Mouse (Mus musculus): Measurements from ENCODE around the gene Nadk. TPM values are rescaled to one million over a fixed set of nuclear protein-coding genes. Genes with fewer than 3 reads are reported as not detected.
A peak's percentile ranks its signal among the peaks of the same experiment; 100 is the strongest.

Gene Nadk
- total and polyA plus RNA-seq, 3 experiments: 28.4 to 42.0 (median 33.2) TPM

- no peak overlapping the region for H3K27ac ChIP-seq
- DNase-seq: no peak
- H3K79me2 ChIP-seq (replicated peaks; ENCODE audit: control insufficient read depth, insufficient read depth, low read length): no peaks in the 10 kb centered on the region
- intact Hi-C loops (cut with DNase I): no loop called here
- no peaks in the 10 kb centered on the region for H3K4me1 ChIP-seq (ENCODE audit: control insufficient read depth, insufficient read depth, low read length)
- H3K9ac ChIP-seq (ENCODE audit: low read depth, low read length): no peak overlapping the region
- H3K27me3 ChIP-seq (ENCODE audit: control insufficient read depth, insufficient read depth, low read length): no peaks in the 10 kb centered on the region
- H3K36me3 ChIP-seq (ENCODE audit: control insufficient read depth, insufficient read depth, low read length): peaks cover 3% of the 10 kb centered on the region; the same call in 1 of the 2 replicates
- TF ChIP-seq POLR2A (IDR thresholded peaks at IDR 0.05; ENCODE audit: insufficient read depth, low read depth, low read length) (no peak), EP300 (IDR thresholded peaks at IDR 0.05; ENCODE audit: insufficient read depth, low read depth, low read length) (no peak), CTCF (IDR thresholded peaks at IDR 0.05) (no peak)
- 90% methylated on average over 4 of the region's 4 CpGs for WGBS
- no peak overlapping the region for H3K4me3 ChIP-seq
These were observed 43.0 kb downstream of the Nadk start for GRCm38 (mm10) chr4:155605132-155605531.

- 86% methylated on average over 2 of the region's 2 CpGs for WGBS
- peaks cover 3% of the 10 kb centered on the region; the same call in 1 of the 2 replicates for H3K36me3 ChIP-seq (ENCODE audit: control insufficient read depth, insufficient read depth, low read length)
- H3K4me1 ChIP-seq (ENCODE audit: control insufficient read depth, insufficient read depth, low read length): no peaks in the 10 kb centered on the region
- no peak for DNase-seq
- no peak overlapping the region for H3K27ac ChIP-seq
- intact Hi-C loops (cut with DNase I): no loop called here
- no peaks in the 10 kb centered on the region for H3K79me2 ChIP-seq (replicated peaks; ENCODE audit: control insufficient read depth, insufficient read depth, low read length)
- TF ChIP-seq CTCF (IDR thresholded peaks at IDR 0.05): no peak
- TF ChIP-seq POLR2A (IDR thresholded peaks at IDR 0.05; ENCODE audit: insufficient read depth, low read depth, low read length): no peak
- no peak for TF ChIP-seq EP300 (IDR thresholded peaks at IDR 0.05; ENCODE audit: insufficient read depth, low read depth, low read length)
- no peaks in the 10 kb centered on the region for H3K27me3 ChIP-seq (ENCODE audit: control insufficient read depth, insufficient read depth, low read length)
- H3K4me3 ChIP-seq: no peak overlapping the region
- no peak overlapping the region for H3K9ac ChIP-seq (ENCODE audit: low read depth, low read length)
These were observed 44.6 kb downstream of the Nadk start for GRCm38 (mm10) chr4:155606825-155607224.

- TF ChIP-seq POLR2A (IDR thresholded peaks at IDR 0.05; ENCODE audit: insufficient read depth, low read depth, low read length) (no peak), CTCF (IDR thresholded peaks at IDR 0.05) (no peak), EP300 (IDR thresholded peaks at IDR 0.05; ENCODE audit: insufficient read depth, low read depth, low read length) (no peak)
- WGBS: 88% methylated on average over 3 of the region's 3 CpGs
- Histone ChIP-seq H3K36me3 (ENCODE audit: control insufficient read depth, insufficient read depth, low read length) (0 out of 2 replicates have a peak, but pooled peaks cover 2% of the 10 kb centered on the region), H3K27me3 (ENCODE audit: control insufficient read depth, insufficient read depth, low read length) (no peaks in the 10 kb centered on the region), H3K4me3 (no peak overlapping the region), H3K27ac (no peak overlapping the region), H3K4me1 (ENCODE audit: control insufficient read depth, insufficient read depth, low read length) (no peaks in the 10 kb centered on the region), H3K79me2 (replicated peaks; ENCODE audit: control insufficient read depth, insufficient read depth, low read length) (no peaks in the 10 kb centered on the region), H3K9ac (ENCODE audit: low read depth, low read length) (no peak overlapping the region)
- DNase-seq: no peak
- intact Hi-C loops (cut with DNase I): no loop called here
These were observed 49.7 kb downstream of the Nadk start for GRCm38 (mm10) chr4:155611860-155612259.

- no peak overlapping the region for H3K27ac ChIP-seq
- TF ChIP-seq POLR2A (IDR thresholded peaks at IDR 0.05; ENCODE audit: insufficient read depth, low read depth, low read length): no peak
- no peak for TF ChIP-seq CTCF (IDR thresholded peaks at IDR 0.05)
- no peak for TF ChIP-seq EP300 (IDR thresholded peaks at IDR 0.05; ENCODE audit: insufficient read depth, low read depth, low read length)
- H3K36me3 ChIP-seq (ENCODE audit: control insufficient read depth, insufficient read depth, low read length): 0 out of 2 replicates have a peak, but pooled peaks cover 2% of the 10 kb centered on the region
- no peaks in the 10 kb centered on the region for H3K79me2 ChIP-seq (replicated peaks; ENCODE audit: control insufficient read depth, insufficient read depth, low read length)
- no peak for DNase-seq
- no peaks in the 10 kb centered on the region for H3K4me1 ChIP-seq (ENCODE audit: control insufficient read depth, insufficient read depth, low read length)
- no peaks in the 10 kb centered on the region for H3K27me3 ChIP-seq (ENCODE audit: control insufficient read depth, insufficient read depth, low read length)
- WGBS: 98% methylated on average over 3 of the region's 3 CpGs
- intact Hi-C loops (cut with DNase I): no loop called here
- no peak overlapping the region for H3K9ac ChIP-seq (ENCODE audit: low read depth, low read length)
- H3K4me3 ChIP-seq: no peak overlapping the region
These were observed 51.1 kb downstream of the Nadk start for GRCm38 (mm10) chr4:155613264-155613663.

GRCm38 (mm10) chr4:155618321-155618720, 56.1 kb downstream of the Nadk start:
- intact Hi-C loops (cut with DNase I): no loop called here
- H3K27me3 ChIP-seq (ENCODE audit: control insufficient read depth, insufficient read depth, low read length): no peaks in the 10 kb centered on the region
- no peaks in the 10 kb centered on the region for H3K79me2 ChIP-seq (replicated peaks; ENCODE audit: control insufficient read depth, insufficient read depth, low read length)
- DNase-seq: no peak
- no peak overlapping the region for H3K9ac ChIP-seq (ENCODE audit: low read depth, low read length)
- no peaks in the 10 kb centered on the region for H3K36me3 ChIP-seq (ENCODE audit: control insufficient read depth, insufficient read depth, low read length)
- no peak overlapping the region for H3K27ac ChIP-seq
- H3K4me3 ChIP-seq: no peak overlapping the region
- 80% methylated on average over 5 of the region's 5 CpGs for WGBS
- TF ChIP-seq POLR2A (IDR thresholded peaks at IDR 0.05; ENCODE audit: insufficient read depth, low read depth, low read length) (no peak), CTCF (IDR thresholded peaks at IDR 0.05) (no peak), EP300 (IDR thresholded peaks at IDR 0.05; ENCODE audit: insufficient read depth, low read depth, low read length) (no peak)
- H3K4me1 ChIP-seq (ENCODE audit: control insufficient read depth, insufficient read depth, low read length): no peaks in the 10 kb centered on the region

GRCm38 (mm10) chr4:155624338-155625291, 62.4 kb downstream of the Nadk start, which contains the start of gene Cdk11b:
Cdk11b (plus strand) TSS chr4:155624854.
- H3K27me3 ChIP-seq (ENCODE audit: control insufficient read depth, insufficient read depth, low read length): no peaks in the 10 kb centered on the region
- peak within 1 kb of the TSS; percentile 93 for H3K27ac ChIP-seq
- H3K4me1 ChIP-seq (ENCODE audit: control insufficient read depth, insufficient read depth, low read length): no peaks in the 10 kb centered on the region; the same call in 1 of the 2 replicates
- intact Hi-C loops (cut with DNase I): loop anchor here (2.0 to 5.0 kb wide), 3 partner anchors 24 to 138 kb away; partner anchors contain the start of genes Atad3a and Slc35e2
- peak within 1 kb of the TSS; percentile 97 for H3K4me3 ChIP-seq
- H3K36me3 ChIP-seq (ENCODE audit: control insufficient read depth, insufficient read depth, low read length): peaks cover 2% of the 10 kb centered on the region; the same call in 1 of the 2 replicates
- peak within 1 kb of the TSS; percentile 88 for H3K9ac ChIP-seq (ENCODE audit: low read depth, low read length)
- peak; percentile 70; the same call in 1 of the 2 replicates for TF ChIP-seq EP300 (IDR thresholded peaks at IDR 0.05; ENCODE audit: insufficient read depth, low read depth, low read length)
- peak; percentile 93 for TF ChIP-seq POLR2A (IDR thresholded peaks at IDR 0.05; ENCODE audit: insufficient read depth, low read depth, low read length)
- no peak for TF ChIP-seq CTCF (IDR thresholded peaks at IDR 0.05)
- H3K79me2 ChIP-seq (replicated peaks; ENCODE audit: control insufficient read depth, insufficient read depth, low read length): no peaks in the 10 kb centered on the region; the same call in 1 of the 2 replicates
- under 1% methylated on average over 84 of the region's 84 CpGs for WGBS
- peak; percentile 95 to 97 for DNase-seq
